Mouse (Mus musculus): ENCODE measurements around the gene Pygo2. TPM values are rescaled to one million over a fixed set of nuclear protein-coding genes. Genes with fewer than 3 reads are reported as not detected.

The Pygo2 gene
- polyA plus RNA-seq, 1 experiment from 2014 or later: 5.9 TPM

- H3K36me3 ChIP-seq (replicated peaks; ENCODE audit: insufficient read depth, low read length): no peaks in the 10 kb centered on the region
- peaks cover 12% of the 10 kb centered on the region for H3K27me3 ChIP-seq (ENCODE audit: insufficient read depth, low read length)
- WGBS (ENCODE audit: insufficient replicate concordance): 0% methylated on average over 14 of the region's 24 CpGs
- peak overlapping the region; percentile 100 for H3K4me2 ChIP-seq (ENCODE audit: low read depth, low read length)
- H3K4me3 ChIP-seq (ENCODE audit: low read depth, low read length): peak overlapping the region; percentile 78
- peak overlapping the region; percentile 99 for H3K27ac ChIP-seq (ENCODE audit: low read depth)
- peak overlapping the region; percentile 82 for H3K9ac ChIP-seq (replicated peaks)
- TF ChIP-seq EP300 (IDR thresholded peaks at IDR 0.05; ENCODE audit: low read depth) (no peak), CTCF (IDR thresholded peaks at IDR 0.05; ENCODE audit: low read depth) (no peak)
- H3K9me3 ChIP-seq (ENCODE audit: low read length): no peaks in the 10 kb centered on the region
- ATAC-seq: no peak
- DNase-seq: no peak
- H3K4me1 ChIP-seq (ENCODE audit: insufficient read depth): peaks cover 66% of the 10 kb centered on the region
Observed at GRCm38 (mm10) chr3:89392871-89393311, 37.1 kb upstream of the Pygo2 start.

DNA sequence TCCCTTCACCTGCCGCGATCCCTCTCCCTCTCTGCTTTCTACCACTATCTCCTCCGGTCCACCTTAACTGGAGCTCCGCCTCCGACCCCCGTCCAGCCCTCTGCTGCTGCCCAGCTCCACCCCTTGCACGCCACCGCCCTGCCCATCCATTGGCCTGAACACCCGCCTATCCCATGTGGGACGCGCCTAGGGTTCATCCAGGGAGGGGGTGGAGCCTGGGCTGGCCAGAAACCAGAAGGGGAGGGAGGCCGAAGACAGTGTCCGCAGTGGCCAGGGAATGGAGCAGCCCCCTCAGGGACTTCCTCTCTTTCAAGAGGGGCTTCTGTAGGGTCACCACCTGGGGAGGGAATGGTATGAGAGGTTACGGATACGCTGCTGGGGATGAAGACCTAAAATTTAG, 36.4 kb upstream of the Pygo2 start:
- peak; percentile 90 for ATAC-seq
- H3K4me2 ChIP-seq (ENCODE audit: low read depth, low read length): peak overlapping the region; percentile 100

GRCm38 (mm10) chr3:89394006-89394893, 35.8 kb upstream of the Pygo2 start, which contains the start of gene Zbtb7b:
Gene Zbtb7b, minus strand, starts transcription at chr3:89394776.
- WGBS (ENCODE audit: insufficient replicate concordance): under 1% methylated on average over 38 of the region's 42 CpGs
- ATAC-seq (peak; percentile 64), DNase-seq (peak; percentile 84)
- Histone ChIP-seq H3K4me2 (ENCODE audit: low read depth, low read length) (peak within 1 kb of the TSS; percentile 100), H3K9ac (replicated peaks) (peak within 1 kb of the TSS; percentile 79), H3K27ac (ENCODE audit: low read depth) (peak within 1 kb of the TSS; percentile 99), H3K27me3 (ENCODE audit: insufficient read depth, low read length) (peaks cover 12% of the 10 kb centered on the region), H3K36me3 (replicated peaks; ENCODE audit: insufficient read depth, low read length) (no peaks in the 10 kb centered on the region), H3K4me3 (ENCODE audit: low read depth, low read length) (peak within 1 kb of the TSS; percentile 78), H3K4me1 (ENCODE audit: insufficient read depth) (peaks cover 57% of the 10 kb centered on the region), H3K9me3 (ENCODE audit: low read length) (no peaks in the 10 kb centered on the region)
- TF ChIP-seq CTCF (IDR thresholded peaks at IDR 0.05; ENCODE audit: low read depth): peak; percentile 60
- no peak for TF ChIP-seq EP300 (IDR thresholded peaks at IDR 0.05; ENCODE audit: low read depth)

More for the DNA sequence above, 36.4 kb upstream of the Pygo2 start:
- Histone ChIP-seq H3K27ac (ENCODE audit: low read depth) (peak overlapping the region; percentile 99), H3K27me3 (ENCODE audit: insufficient read depth, low read length) (peaks cover 12% of the 10 kb centered on the region), H3K9ac (replicated peaks) (peak overlapping the region; percentile 79), H3K36me3 (replicated peaks; ENCODE audit: insufficient read depth, low read length) (no peaks in the 10 kb centered on the region), H3K4me1 (ENCODE audit: insufficient read depth) (peaks cover 64% of the 10 kb centered on the region), H3K9me3 (ENCODE audit: low read length) (no peaks in the 10 kb centered on the region), H3K4me3 (ENCODE audit: low read depth, low read length) (peak overlapping the region; percentile 78)
- TF ChIP-seq EP300 (IDR thresholded peaks at IDR 0.05; ENCODE audit: low read depth) (no peak), CTCF (IDR thresholded peaks at IDR 0.05; ENCODE audit: low read depth) (no peak)
- under 1% methylated on average over 15 of the region's 15 CpGs for WGBS (ENCODE audit: insufficient replicate concordance)
- peak; percentile 97 for DNase-seq

DNA sequence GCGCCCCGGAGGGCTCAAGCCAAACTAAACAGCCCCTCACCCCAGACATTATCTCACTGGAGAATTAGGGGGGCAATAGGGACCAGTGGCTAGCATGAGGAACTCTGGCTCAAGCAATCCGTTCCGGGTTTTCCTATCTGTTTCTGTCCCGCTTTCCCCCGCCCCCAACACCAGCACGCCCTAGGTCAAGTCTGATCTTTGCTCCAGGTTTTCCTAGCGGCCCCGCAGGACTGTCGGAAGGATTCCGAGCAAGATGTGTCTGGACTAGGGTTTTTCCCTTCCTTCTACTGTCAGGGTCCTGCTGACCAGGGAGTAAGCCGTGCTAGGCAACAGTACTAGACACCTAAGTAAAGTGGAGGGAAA, 35.1 kb upstream of the Pygo2 start:
- Histone ChIP-seq H3K27me3 (ENCODE audit: insufficient read depth, low read length) (peaks cover 12% of the 10 kb centered on the region), H3K4me1 (ENCODE audit: insufficient read depth) (peaks cover 51% of the 10 kb centered on the region), H3K27ac (ENCODE audit: low read depth) (peak overlapping the region; percentile 99), H3K9ac (replicated peaks) (peak overlapping the region; percentile 79), H3K9me3 (ENCODE audit: low read length) (no peaks in the 10 kb centered on the region), H3K36me3 (replicated peaks; ENCODE audit: insufficient read depth, low read length) (no peaks in the 10 kb centered on the region), H3K4me2 (ENCODE audit: low read depth, low read length) (peak overlapping the region; percentile 100), H3K4me3 (ENCODE audit: low read depth, low read length) (peak overlapping the region; percentile 78)
- 2% methylated on average over 12 of the region's 12 CpGs for WGBS (ENCODE audit: insufficient replicate concordance)
- ATAC-seq: peak; percentile 30
- peak; percentile 84 for DNase-seq
- TF ChIP-seq CTCF (IDR thresholded peaks at IDR 0.05; ENCODE audit: low read depth) (no peak), EP300 (IDR thresholded peaks at IDR 0.05; ENCODE audit: low read depth) (peak; percentile 39; the same call in 1 of the 2 replicates)

GRCm38 (mm10) chr3:89395419-89395805, 34.6 kb upstream of the Pygo2 start:
- DNase-seq (no peak), ATAC-seq (no peak)
- peaks cover 46% of the 10 kb centered on the region for H3K4me1 ChIP-seq (ENCODE audit: insufficient read depth)
- TF ChIP-seq EP300 (IDR thresholded peaks at IDR 0.05; ENCODE audit: low read depth): no peak
- TF ChIP-seq CTCF (IDR thresholded peaks at IDR 0.05; ENCODE audit: low read depth): no peak
- H3K9me3 ChIP-seq (ENCODE audit: low read length): no peaks in the 10 kb centered on the region
- peaks cover 12% of the 10 kb centered on the region for H3K27me3 ChIP-seq (ENCODE audit: insufficient read depth, low read length)
- peak overlapping the region; percentile 100 for H3K4me2 ChIP-seq (ENCODE audit: low read depth, low read length)
- H3K36me3 ChIP-seq (replicated peaks; ENCODE audit: insufficient read depth, low read length): no peaks in the 10 kb centered on the region
- peak overlapping the region; percentile 99 for H3K27ac ChIP-seq (ENCODE audit: low read depth)
- peak overlapping the region; percentile 78 for H3K4me3 ChIP-seq (ENCODE audit: low read depth, low read length)
- peak overlapping the region; percentile 79 for H3K9ac ChIP-seq (replicated peaks)
- WGBS (ENCODE audit: insufficient replicate concordance): 4% methylated on average over 10 of the region's 10 CpGs
